Mouse (Mus musculus) erythroblast, embryonic 14.5 days (primary cell): ENCODE measurements around the gene Upb1.

Experiments
- GATA1 ChIP-seq: IDR thresholded peaks from 2 replicates; pipeline ENCODE4 v1.6.1; 2012; ENCODE audit warnings: low read length, inconsistent platforms, mixed read lengths
- TAL1 ChIP-seq: IDR thresholded peaks from 3 replicates; pipeline ENCODE4 v1.6.1; 2012; ENCODE audit warnings: low read length, inconsistent platforms, mixed read lengths

DNA sequence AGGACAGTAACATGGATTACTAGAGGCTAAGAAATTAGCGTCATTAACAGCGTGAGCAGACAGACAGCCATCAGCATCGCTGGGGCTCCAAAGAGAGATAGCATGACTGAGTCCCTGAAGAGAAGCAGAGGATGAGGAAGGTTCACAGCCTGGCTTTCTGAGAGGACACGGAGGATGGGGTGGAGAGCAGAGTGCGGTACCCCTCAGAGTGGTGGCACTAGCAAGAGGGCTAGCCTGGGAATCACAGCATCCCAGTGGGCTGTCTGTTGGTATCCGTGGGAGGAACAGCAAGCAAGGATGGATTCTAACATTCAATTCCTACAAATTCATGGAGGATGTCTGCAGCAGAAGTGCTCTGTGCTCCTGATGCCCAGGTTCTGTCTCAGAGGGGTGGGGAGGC, 83.2 kb downstream of the Upb1 start:
- TF ChIP-seq GATA1: no peak
- TF ChIP-seq TAL1: no peak
